Mouse (Mus musculus) limb, embryonic 15.5 days (tissue): ENCODE results near the gene Schip1. TPM values are rescaled to one million over a fixed set of nuclear protein-coding genes. Genes with fewer than 3 reads are reported as not detected.

Source experiments
- ATAC-seq: fragments of 200-750 bp; cut with Nextera tagmentation; 2 replicates; pipeline ENCODE4 v1.8.0; 2017; ENCODE audit warnings: low read depth, moderate TSS enrichment; ENCODE audit not compliant: insufficient number of reproducible peaks, low FRiP score, low TSS enrichment
- H3K27ac ChIP-seq: fragments of 300-500 bp; sonication (generic); 2 replicates; pipeline ENCODE4 v1.5.1; 2015; ENCODE audit warnings: moderate library complexity, mild to moderate bottlenecking, inconsistent platforms
- H3K27me3 ChIP-seq: fragments of 300-500 bp; sonication (generic); 2 replicates; pipeline ENCODE4 v1.6.1; 2015; ENCODE audit warnings: inconsistent platforms
- H3K36me3 ChIP-seq: fragments of 300-500 bp; sonication (generic); 2 replicates; pipeline ENCODE4 v1.6.1; 2015; ENCODE audit warnings: inconsistent platforms
- H3K4me1 ChIP-seq: fragments of 300-500 bp; sonication (generic); 2 replicates; pipeline ENCODE4 v1.6.1; 2015; ENCODE audit warnings: inconsistent platforms
- H3K4me2 ChIP-seq: fragments of 300-500 bp; sonication (generic); 2 replicates; pipeline ENCODE4 v1.6.1; 2015; ENCODE audit warnings: mild to moderate bottlenecking, inconsistent platforms
- H3K4me3 ChIP-seq: fragments of 300-500 bp; sonication (generic); 2 replicates; pipeline ENCODE4 v1.5.1; 2015; ENCODE audit warnings: mild to moderate bottlenecking, inconsistent platforms
- H3K9ac ChIP-seq: fragments of 300-500 bp; sonication (generic); 2 replicates; pipeline ENCODE4 v1.6.1; 2015; ENCODE audit warnings: inconsistent platforms
- H3K9me3 ChIP-seq: fragments of 300-500 bp; sonication (generic); 2 replicates; pipeline ENCODE4 v1.6.1; 2016; ENCODE audit warnings: inconsistent platforms
- WGBS: fragments of 180-500 bp; shearing (Covaris S2); methylation state at CpG from one replicate; pipeline ENCODE4 v1.1.7; 2015; 5-methylcytosine and 5-hydroxymethylcytosine counted together
- polyA plus RNA-seq: library from polyadenylated mRNA; unstranded; fragments of >200 nt; fragmentation: Nextera tagmentation; extraction: Ambion mirVana; gene quantifications from 2 replicates; pipeline ENCODE4 v1.2.1, GENCODE M21; 2015

The Schip1 gene
- polyA plus RNA-seq, 1 experiment from 2014 or later = 16.1 TPM

GRCm38 (mm10) chr3:68243239-68243638, 178.6 kb downstream of the Schip1 start:
- Histone ChIP-seq H3K9me3 (no peaks in the 10 kb centered on the region), H3K36me3 (no peaks in the 10 kb centered on the region), H3K27me3 (no peaks in the 10 kb centered on the region), H3K4me1 (peaks cover 5% of the 10 kb centered on the region), H3K4me3 (no peak overlapping the region), H3K27ac (no peak overlapping the region), H3K4me2 (no peak overlapping the region), H3K9ac (no peak overlapping the region)
- WGBS = 38% methylated on average over 3 of the region's 3 CpGs
- peak; percentile 67; the same call in 1 of the 2 replicates for ATAC-seq

- no peak for ATAC-seq
- Histone ChIP-seq H3K36me3 (no peaks in the 10 kb centered on the region), H3K27ac (no peak overlapping the region), H3K27me3 (no peaks in the 10 kb centered on the region), H3K4me2 (no peak overlapping the region), H3K9me3 (no peaks in the 10 kb centered on the region), H3K9ac (no peak overlapping the region), H3K4me1 (peaks cover 5% of the 10 kb centered on the region), H3K4me3 (no peak overlapping the region)
- WGBS = 59% methylated on average over 4 of the region's 4 CpGs
Measured at GRCm38 (mm10) chr3:68246154-68246553, 181.6 kb downstream of the Schip1 start.

GRCm38 (mm10) chr3:68250589-68250988, 186.0 kb downstream of the Schip1 start:
- no peak overlapping the region for H3K27ac ChIP-seq
- H3K9me3 ChIP-seq = no peaks in the 10 kb centered on the region
- no peaks in the 10 kb centered on the region for H3K4me1 ChIP-seq
- no peak overlapping the region for H3K4me2 ChIP-seq
- no peak overlapping the region for H3K9ac ChIP-seq
- 45% methylated on average over 2 of the region's 2 CpGs for WGBS
- no peaks in the 10 kb centered on the region for H3K27me3 ChIP-seq
- ATAC-seq = no peak
- H3K36me3 ChIP-seq = no peaks in the 10 kb centered on the region
- no peak overlapping the region for H3K4me3 ChIP-seq

GRCm38 (mm10) chr3:68252335-68252734, 187.7 kb downstream of the Schip1 start:
- no peak overlapping the region for H3K4me3 ChIP-seq
- H3K36me3 ChIP-seq = no peaks in the 10 kb centered on the region
- no peak overlapping the region for H3K9ac ChIP-seq
- no peaks in the 10 kb centered on the region for H3K4me1 ChIP-seq
- H3K27ac ChIP-seq = no peak overlapping the region
- no peak overlapping the region for H3K4me2 ChIP-seq
- WGBS = 59% methylated on average over 1 of the region's 1 CpGs
- H3K27me3 ChIP-seq = no peaks in the 10 kb centered on the region
- ATAC-seq = no peak
- H3K9me3 ChIP-seq = no peaks in the 10 kb centered on the region

- Histone ChIP-seq H3K4me1 (no peaks in the 10 kb centered on the region), H3K4me3 (no peak overlapping the region), H3K9me3 (no peaks in the 10 kb centered on the region), H3K9ac (no peak overlapping the region), H3K27ac (no peak overlapping the region), H3K36me3 (no peaks in the 10 kb centered on the region), H3K27me3 (no peaks in the 10 kb centered on the region), H3K4me2 (no peak overlapping the region)
- ATAC-seq = no peak
- 58% methylated on average over 6 of the region's 6 CpGs for whole genome bisulfite sequencing
Measured at GRCm38 (mm10) chr3:68262304-68262703, 197.7 kb downstream of the Schip1 start.

GRCm38 (mm10) chr3:68267905-68268304, 203.3 kb downstream of the Schip1 start:
- no peak for ATAC-seq
- Histone ChIP-seq H3K4me3 (no peak overlapping the region), H3K27ac (no peak overlapping the region), H3K4me1 (no peaks in the 10 kb centered on the region), H3K9ac (no peak overlapping the region), H3K4me2 (no peak overlapping the region), H3K36me3 (no peaks in the 10 kb centered on the region), H3K9me3 (no peaks in the 10 kb centered on the region), H3K27me3 (no peaks in the 10 kb centered on the region)
- 85% methylated on average over 4 of the region's 4 CpGs for WGBS

- Histone ChIP-seq H3K9me3 (no peaks in the 10 kb centered on the region), H3K36me3 (no peaks in the 10 kb centered on the region), H3K9ac (no peak overlapping the region), H3K4me2 (no peak overlapping the region), H3K4me1 (no peaks in the 10 kb centered on the region), H3K27me3 (no peaks in the 10 kb centered on the region), H3K27ac (no peak overlapping the region), H3K4me3 (no peak overlapping the region)
- no peak for ATAC-seq
- WGBS = 64% methylated on average over 4 of the region's 4 CpGs
Measured at GRCm38 (mm10) chr3:68269251-68269650, 204.6 kb downstream of the Schip1 start.

GRCm38 (mm10) chr3:68270246-68270645, 205.6 kb downstream of the Schip1 start:
- Histone ChIP-seq H3K4me3 (no peak overlapping the region), H3K27ac (no peak overlapping the region), H3K9me3 (no peaks in the 10 kb centered on the region), H3K9ac (no peak overlapping the region), H3K27me3 (no peaks in the 10 kb centered on the region), H3K4me1 (no peaks in the 10 kb centered on the region), H3K4me2 (no peak overlapping the region), H3K36me3 (no peaks in the 10 kb centered on the region)
- no peak for ATAC-seq
- 90% methylated on average over 6 of the region's 6 CpGs for WGBS

- Histone ChIP-seq H3K9me3 (no peaks in the 10 kb centered on the region), H3K27ac (no peak overlapping the region), H3K36me3 (no peaks in the 10 kb centered on the region), H3K4me3 (no peak overlapping the region), H3K4me1 (no peaks in the 10 kb centered on the region), H3K4me2 (no peak overlapping the region), H3K27me3 (no peaks in the 10 kb centered on the region), H3K9ac (no peak overlapping the region)
- ATAC-seq = no peak
- 52% methylated on average over 3 of the region's 3 CpGs for WGBS
Measured at GRCm38 (mm10) chr3:68271457-68271856, 206.9 kb downstream of the Schip1 start.

- 76% methylated on average over 3 of the region's 3 CpGs for WGBS
- H3K9me3 ChIP-seq = no peaks in the 10 kb centered on the region
Measured at GRCm38 (mm10) chr3:68271881-68272280, 207.3 kb downstream of the Schip1 start.

GRCm38 (mm10) chr3:68282844-68283594, 218.4 kb downstream of the Schip1 start:
- H3K27ac ChIP-seq = no peak overlapping the region
- ATAC-seq = no peak
- 26% methylated on average over 7 of the region's 7 CpGs for WGBS
- no peaks in the 10 kb centered on the region for H3K4me1 ChIP-seq
- no peaks in the 10 kb centered on the region for H3K36me3 ChIP-seq
- no peaks in the 10 kb centered on the region for H3K27me3 ChIP-seq
- no peak overlapping the region; the same call in 1 of the 2 replicates for H3K4me3 ChIP-seq
- no peaks in the 10 kb centered on the region for H3K9me3 ChIP-seq
- peak overlapping the region; percentile 29 for H3K4me2 ChIP-seq
- no peak overlapping the region for H3K9ac ChIP-seq

More at GRCm38 (mm10) chr3:68271881-68272280, 207.3 kb downstream of the Schip1 start:
- no peak overlapping the region for H3K9ac ChIP-seq
- no peaks in the 10 kb centered on the region for H3K27me3 ChIP-seq
- no peak for ATAC-seq
- H3K27ac ChIP-seq = no peak overlapping the region
- H3K4me2 ChIP-seq = no peak overlapping the region
- no peak overlapping the region for H3K4me3 ChIP-seq
- H3K4me1 ChIP-seq = no peaks in the 10 kb centered on the region
- no peaks in the 10 kb centered on the region for H3K36me3 ChIP-seq

GRCm38 (mm10) chr3:68283595-68283991, 219.0 kb downstream of the Schip1 start:
- no peaks in the 10 kb centered on the region for H3K4me1 ChIP-seq
- no peaks in the 10 kb centered on the region for H3K27me3 ChIP-seq
- no peak overlapping the region for H3K27ac ChIP-seq
- no peaks in the 10 kb centered on the region for H3K36me3 ChIP-seq
- no peak overlapping the region; the same call in 1 of the 2 replicates for H3K4me3 ChIP-seq
- 22% methylated on average over 10 of the region's 10 CpGs for WGBS
- H3K9ac ChIP-seq = no peak overlapping the region
- no peaks in the 10 kb centered on the region for H3K9me3 ChIP-seq
- ATAC-seq = no peak
- peak overlapping the region; percentile 29 for H3K4me2 ChIP-seq
